Mouse (Mus musculus) naive thymus-derived CD4-positive, alpha-beta T cell, adult 2 months (primary cell): ENCODE measurements around the gene Nmt2.

Source experiments
- DNase-seq: peaks from one replicate; pipeline ENCODE4 v3.0.0-alpha.2; 2011; ENCODE audit warnings: low read depth

Nmt2 gene

DNA sequence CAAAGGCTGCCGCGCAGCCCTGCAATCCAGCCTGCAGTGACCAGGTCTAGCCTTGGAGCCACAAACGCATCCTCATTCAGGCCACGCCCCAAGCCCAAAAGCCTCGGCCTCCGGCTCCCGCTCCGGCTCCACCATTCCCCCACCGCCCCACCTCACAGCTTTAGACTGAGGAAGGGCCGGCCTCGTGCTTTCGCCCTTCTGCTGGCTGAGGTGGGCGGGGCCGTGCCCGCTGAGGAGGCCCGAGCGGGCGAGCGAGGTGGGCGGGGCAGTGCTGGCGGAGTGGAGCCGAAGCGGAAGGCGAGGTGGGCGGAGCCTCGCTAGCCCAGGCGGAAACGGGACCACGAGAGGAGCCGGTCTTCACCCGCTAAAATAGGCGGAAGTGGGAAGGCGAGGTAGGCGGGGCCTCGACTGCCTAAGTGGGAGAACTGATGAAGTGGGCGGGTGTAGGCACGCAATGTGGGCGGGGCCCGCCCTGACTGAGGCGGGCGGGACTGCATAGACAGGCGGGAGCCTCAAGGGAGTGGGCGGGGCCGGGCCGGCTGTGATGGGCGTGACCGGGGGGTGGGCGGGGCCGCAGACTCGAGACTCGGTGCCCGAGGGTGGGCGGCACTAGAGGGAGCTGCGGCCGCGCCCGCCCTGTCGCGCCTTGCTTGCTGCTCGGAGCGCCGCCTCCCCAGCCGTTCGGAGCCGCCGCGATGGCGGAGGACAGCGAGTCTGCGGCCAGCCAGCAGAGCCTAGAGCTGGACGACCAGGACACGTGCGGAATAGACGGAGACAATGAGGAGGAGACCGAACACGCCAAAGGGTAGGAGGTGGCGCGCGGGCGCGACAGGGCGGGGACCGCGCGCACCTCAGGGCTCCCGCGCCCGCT lies at the start of gene Nmt2:
Gene Nmt2, plus strand, starts transcription at position 611 of the 871 bp plus-strand sequence.
- DNase-seq, result peak; percentile 100

DNA sequence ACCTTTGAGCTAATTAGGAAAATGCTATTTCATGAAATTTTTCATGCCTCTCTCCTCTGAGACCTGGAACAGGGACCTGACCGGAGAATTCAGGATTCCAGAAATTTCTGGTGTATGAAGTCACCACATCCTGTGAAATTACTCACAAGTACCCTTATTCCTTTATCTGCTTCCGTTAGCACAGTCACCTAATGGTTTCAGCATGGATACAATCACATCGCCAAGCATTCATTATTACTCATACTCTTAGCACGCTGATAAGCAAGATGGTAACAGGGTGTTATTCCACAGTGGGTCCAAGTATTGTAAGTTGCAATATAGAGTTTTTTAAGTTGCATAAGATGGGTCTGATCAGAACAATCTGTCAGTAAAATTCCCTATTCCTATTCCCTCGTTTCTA lies 44.8 kb upstream of the Nmt2 start:
- DNase-seq, result no peak

DNA sequence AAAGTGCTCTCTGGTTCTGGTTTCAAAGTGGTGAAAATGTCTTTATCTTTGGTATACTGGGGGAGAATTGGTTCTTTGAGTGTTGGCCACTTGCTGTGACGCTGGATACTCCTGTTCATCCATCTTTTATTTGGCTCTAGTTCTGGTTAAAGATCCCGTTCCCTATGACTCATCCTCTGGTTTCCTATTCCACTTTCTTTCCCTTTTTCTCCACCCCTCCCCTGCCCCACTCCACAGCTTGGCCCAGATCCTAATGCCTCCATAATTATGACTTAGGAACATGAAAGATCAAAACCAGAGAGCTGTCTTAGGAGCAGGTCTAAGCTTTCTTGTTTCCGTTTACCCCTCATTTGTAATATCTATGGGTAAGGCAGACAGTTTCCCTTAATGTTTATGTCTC lies 39.8 kb upstream of the Nmt2 start:
- no peak for DNase-seq

- DNase-seq, result no peak
These were observed 32.7 kb upstream of the Nmt2 start for GRCm38 (mm10) chr2:3251309-3251708.

GRCm38 (mm10) chr2:3266466-3266865 lies 17.5 kb upstream of the Nmt2 start:
- DNase-seq, result no peak

- no peak for DNase-seq
These were observed 16.1 kb upstream of the Nmt2 start for GRCm38 (mm10) chr2:3267879-3268278.

DNA sequence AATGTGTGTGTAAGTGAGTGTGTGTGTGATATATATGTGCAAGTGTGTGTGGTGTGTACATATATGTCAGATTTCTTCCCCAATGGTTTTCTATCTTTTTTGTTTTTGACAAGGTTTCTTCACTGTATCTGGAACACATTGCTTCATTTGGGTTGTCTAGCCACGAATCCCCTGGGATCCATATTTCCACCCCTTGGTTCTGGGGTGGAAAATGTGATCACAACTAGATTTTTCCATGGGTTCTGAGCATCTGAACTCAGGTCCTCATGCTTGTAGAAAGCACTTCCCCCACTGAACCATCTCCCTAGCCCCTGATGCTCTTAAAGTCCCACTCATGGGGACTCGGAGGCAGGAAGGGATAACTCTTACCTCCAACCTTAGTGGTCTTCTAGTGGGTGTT lies 10.7 kb upstream of the Nmt2 start:
- no peak for DNase-seq

DNA sequence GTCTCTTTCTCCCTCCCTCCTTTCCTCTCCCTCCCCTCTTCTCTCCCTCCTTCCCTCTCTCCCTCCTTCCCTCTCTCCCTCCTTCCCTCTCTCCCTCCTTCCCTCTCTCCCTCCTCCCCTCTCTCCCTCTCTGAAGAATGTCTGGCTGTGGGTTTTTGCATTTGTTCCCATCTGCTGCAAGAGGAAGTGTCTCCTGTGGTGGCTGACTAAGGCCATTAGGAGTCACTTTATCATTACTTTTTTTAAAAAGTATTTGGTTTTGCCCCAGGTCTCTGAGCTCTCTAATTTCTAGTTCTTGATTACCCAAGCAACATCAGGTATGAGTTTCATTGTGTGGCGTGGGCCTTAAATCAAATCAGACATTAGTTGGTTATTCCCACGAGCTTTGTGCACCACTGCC lies 7.9 kb upstream of the Nmt2 start:
- no peak for DNase-seq

DNA sequence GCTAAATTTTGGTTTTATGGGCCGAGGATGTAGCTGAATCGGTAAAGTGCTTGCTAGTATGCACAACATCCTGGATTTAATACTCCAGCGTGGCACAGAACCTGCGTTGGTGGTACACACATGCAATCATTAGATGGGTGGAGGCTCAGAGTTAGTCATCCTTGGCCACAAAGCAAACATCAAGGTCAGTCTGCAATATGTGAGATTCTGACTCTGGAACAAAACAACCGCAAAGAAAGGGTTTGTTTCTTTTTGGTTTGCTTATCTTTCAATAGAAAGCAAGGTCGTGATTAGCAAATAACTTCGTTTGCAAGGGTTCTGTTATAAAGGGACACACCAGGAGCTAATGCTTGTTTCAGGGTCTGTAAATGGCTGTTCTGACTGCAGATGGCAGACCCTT lies 6.5 kb upstream of the Nmt2 start:
- no peak for DNase-seq

DNA sequence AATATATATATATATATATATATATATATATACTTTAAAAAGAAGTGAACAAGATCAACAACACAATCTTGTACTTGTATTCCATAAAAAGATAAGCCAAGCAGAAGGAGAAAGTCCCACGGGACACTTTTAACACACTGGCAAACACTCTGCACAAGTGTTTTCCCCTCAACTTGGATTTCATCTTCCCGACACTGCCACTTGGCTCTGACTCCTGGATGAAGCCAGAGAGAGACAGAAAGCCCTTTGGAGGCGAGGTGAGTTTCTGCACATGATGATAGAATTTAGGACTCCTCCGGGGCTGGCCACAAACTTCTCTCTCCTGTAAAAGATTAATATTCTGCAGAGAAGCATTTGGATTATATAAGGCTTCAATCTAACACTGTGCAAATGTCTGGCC lies 2.7 kb upstream of the Nmt2 start:
- no peak for DNase-seq

DNA sequence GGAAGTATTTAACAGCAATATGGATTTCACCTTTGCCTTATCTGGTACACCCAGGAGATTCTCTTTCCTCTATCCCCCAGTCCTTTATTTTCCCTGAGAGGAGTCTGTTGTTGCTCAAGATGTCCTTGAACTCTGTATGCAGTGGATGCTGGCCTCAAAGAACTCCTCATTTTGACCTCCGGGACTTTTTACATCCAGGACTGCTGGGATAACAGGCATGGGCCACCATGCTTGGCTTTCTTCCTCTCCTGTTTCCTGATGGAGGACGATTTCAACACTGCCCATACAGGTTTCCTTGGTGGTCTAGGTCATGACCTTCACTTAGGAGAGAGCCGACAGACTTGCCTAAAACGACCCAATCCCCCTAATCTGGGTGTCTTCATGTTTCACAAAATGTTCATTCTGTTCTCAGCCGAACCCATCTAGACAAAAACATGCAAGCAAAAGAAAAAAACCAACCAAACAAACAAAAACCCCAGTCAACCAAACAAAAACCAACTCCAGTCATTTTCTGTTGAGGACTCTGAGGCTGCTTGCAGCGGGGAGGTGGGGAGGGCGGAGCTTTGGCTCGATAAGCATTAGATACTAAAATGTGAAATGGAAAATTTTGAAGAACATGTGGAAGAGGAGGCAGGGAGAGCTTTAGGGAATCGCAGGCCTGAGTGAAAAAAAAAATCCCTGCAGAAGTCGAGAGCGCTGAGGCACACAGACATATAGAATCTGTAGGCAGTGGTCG lies 978 bp upstream of the Nmt2 start:
- no peak for DNase-seq

DNA sequence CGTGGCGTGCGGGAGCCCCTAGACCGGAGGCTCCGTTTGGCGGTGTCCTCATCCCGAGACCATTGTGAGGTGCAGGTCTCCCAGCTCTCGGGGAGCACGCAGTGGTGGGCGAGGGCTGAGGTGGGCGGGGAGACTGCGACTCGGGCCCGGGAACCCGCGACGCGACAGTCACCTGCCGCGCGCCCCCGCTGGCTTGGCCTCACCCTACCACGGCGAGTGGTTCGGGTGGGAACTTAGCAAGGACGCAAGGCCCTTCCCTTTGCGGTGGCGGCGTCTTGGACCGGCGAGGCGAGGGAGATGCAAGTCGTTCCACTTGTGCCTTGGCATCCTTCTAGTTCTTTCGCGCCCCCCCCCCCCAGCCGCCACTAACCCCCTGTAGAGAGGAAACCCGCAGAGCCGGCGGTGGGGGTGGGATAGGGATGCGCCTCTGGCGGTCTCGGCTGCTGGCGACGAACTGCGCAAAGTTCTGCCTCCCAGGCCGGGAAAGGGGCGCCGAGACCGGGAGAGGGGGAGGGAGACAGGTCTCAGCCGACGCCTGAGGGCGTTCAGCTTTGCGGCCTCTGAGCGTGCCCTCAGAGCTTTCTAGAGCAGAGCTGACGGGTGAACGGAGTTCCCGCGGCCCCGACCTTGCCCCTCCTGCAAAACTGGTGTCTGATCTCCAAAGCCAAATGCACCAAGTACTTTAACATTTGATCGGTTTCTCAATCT lies 615 bp downstream of the Nmt2 start:
- peak; percentile 66 for DNase-seq

GRCm38 (mm10) chr2:3285181-3285530 lies 1.1 kb downstream of the Nmt2 start:
- no peak for DNase-seq

DNA sequence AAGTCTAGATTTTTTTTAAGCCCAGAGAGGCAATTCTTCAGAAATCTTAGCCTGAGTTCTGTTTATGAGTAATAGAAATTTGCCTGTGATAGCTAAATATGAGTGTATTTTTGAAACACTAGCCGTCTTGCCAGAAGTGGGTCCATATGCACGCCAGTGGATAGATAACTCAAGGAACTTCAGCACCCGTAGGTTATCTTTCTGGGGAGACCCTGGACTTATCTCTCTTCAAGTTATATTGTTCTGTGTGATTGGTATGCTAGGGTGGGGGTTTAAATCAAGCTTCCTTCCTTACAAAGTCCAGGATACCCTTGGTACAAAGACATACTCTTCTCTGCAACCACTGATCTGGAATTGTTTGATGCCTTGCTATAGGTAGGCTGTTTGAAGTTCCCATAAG lies 1.7 kb downstream of the Nmt2 start:
- DNase-seq, result no peak

- DNase-seq, result no peak
These were observed 2.2 kb downstream of the Nmt2 start for GRCm38 (mm10) chr2:3286243-3286642.

GRCm38 (mm10) chr2:3289581-3289980 lies 5.6 kb downstream of the Nmt2 start:
- DNase-seq, result no peak

- no peak for DNase-seq
These were observed 8.2 kb downstream of the Nmt2 start for GRCm38 (mm10) chr2:3292170-3292569.

DNA sequence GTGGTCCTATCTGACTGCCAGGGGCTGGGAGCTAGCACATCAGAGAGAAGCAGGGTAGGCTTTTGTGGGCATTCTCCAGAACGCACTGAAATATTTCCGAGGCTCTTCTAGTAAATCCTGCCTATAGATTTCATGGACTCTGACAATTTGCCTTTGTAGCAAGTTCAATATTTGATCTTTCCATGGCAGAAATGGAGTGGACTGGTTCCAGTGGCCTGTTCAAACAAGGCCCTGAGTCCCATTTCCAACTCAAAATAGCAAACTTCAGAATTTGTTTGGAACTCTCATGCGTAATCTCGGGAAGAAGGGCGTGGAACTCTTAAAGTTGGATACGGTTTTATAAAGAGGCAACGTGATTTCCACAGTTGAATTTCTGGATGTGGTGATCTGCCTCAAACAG lies 11.8 kb downstream of the Nmt2 start:
- DNase-seq, result no peak

DNA sequence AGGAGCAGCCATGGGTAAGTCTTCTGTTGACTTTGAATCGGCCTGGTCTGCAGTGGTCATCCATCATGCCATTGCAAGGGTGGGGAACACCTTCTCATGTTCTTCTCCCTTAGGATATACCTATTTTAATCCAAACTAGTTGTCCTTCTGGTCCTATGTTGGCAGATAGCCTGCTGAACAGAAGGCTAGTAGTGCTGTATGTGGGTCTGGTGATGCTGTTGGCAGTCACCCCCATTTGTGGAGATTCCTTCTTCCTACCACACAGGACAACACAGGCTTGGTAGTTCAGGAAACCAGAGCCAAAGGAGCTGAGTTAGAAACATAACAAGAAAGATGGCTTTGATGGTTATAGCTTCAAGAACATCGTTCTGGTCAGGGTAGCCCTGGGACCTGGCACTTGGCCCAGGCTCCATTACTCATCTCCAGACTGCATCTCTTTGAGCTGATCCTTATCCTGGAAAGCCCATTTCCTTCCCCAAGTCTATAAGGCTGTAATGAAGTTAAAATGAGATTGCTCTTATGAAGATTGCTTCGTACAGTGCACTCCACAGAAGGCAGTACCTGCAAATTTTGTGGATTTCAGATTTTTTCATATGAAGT lies 21.5 kb downstream of the Nmt2 start:
- no peak for DNase-seq

- no peak for DNase-seq
These were observed 39.1 kb downstream of the Nmt2 start for GRCm38 (mm10) chr2:3323132-3323531.

- DNase-seq, result no peak
These were observed 40.5 kb downstream of the Nmt2 start for GRCm38 (mm10) chr2:3324381-3325130.

DNA sequence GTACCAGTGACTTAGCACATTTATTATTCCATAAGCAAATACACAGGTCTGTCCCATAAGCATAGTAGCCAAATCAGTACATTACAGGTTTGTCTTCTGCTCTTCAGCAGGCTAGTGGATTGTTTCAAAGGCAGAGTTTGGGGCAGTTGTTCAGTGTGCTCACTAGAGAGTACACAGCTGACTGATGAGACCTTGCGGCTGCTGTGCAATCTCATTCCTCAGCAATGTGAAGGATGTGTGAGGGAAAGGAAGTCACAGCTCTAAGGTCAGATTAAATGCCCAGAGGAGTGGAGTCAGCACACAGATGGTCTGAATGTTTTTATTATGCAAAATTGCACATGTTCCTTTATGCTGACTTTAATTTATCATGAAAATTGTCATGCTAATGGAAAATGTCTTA lies 42.5 kb downstream of the Nmt2 start:
- DNase-seq, result no peak
